Mouse (Mus musculus): ENCODE data around the gene Heg1. TPM values are rescaled to one million over a fixed set of nuclear protein-coding genes. Genes with fewer than 3 reads are reported as not detected.

Heg1 gene
- total RNA-seq, 2 experiments from 2014 or later, result 10.7 to 21.0 TPM

GRCm38 (mm10) chr16:33704289-33704688, 20.1 kb downstream of the Heg1 start:
- ATAC-seq (ENCODE audit: poor library complexity, severe bottlenecking), result no peak

- no peak for ATAC-seq (ENCODE audit: poor library complexity, severe bottlenecking)
Measured at GRCm38 (mm10) chr16:33705258-33705657, 21.1 kb downstream of the Heg1 start.

GRCm38 (mm10) chr16:33706111-33706890, 22.1 kb downstream of the Heg1 start:
- ATAC-seq (ENCODE audit: poor library complexity, severe bottlenecking), result no peak

GRCm38 (mm10) chr16:33708031-33708430, 23.9 kb downstream of the Heg1 start:
- no peak for ATAC-seq (ENCODE audit: poor library complexity, severe bottlenecking)

GRCm38 (mm10) chr16:33708585-33709397, 24.6 kb downstream of the Heg1 start:
- ATAC-seq (ENCODE audit: poor library complexity, severe bottlenecking), result no peak

GRCm38 (mm10) chr16:33714271-33714670, 30.1 kb downstream of the Heg1 start:
- peak; percentile 90 for ATAC-seq (ENCODE audit: poor library complexity, severe bottlenecking)

- no peak for ATAC-seq (ENCODE audit: poor library complexity, severe bottlenecking)
Measured at GRCm38 (mm10) chr16:33723241-33723640, 39.1 kb downstream of the Heg1 start.

GRCm38 (mm10) chr16:33723983-33724382, 39.8 kb downstream of the Heg1 start:
- no peak for ATAC-seq (ENCODE audit: poor library complexity, severe bottlenecking)

- ATAC-seq (ENCODE audit: poor library complexity, severe bottlenecking), result no peak
Measured at GRCm38 (mm10) chr16:33726261-33726660, 42.1 kb downstream of the Heg1 start.

- ATAC-seq (ENCODE audit: poor library complexity, severe bottlenecking), result no peak
Measured at GRCm38 (mm10) chr16:33726892-33727291, 42.7 kb downstream of the Heg1 start.

GRCm38 (mm10) chr16:33728427-33728826, 44.3 kb downstream of the Heg1 start:
- ATAC-seq (ENCODE audit: poor library complexity, severe bottlenecking), result no peak

- no peak for ATAC-seq (ENCODE audit: poor library complexity, severe bottlenecking)
Measured at GRCm38 (mm10) chr16:33731291-33731690, 47.1 kb downstream of the Heg1 start.

GRCm38 (mm10) chr16:33732237-33732749, 48.1 kb downstream of the Heg1 start:
- ATAC-seq (ENCODE audit: poor library complexity, severe bottlenecking), result peak; percentile 58

GRCm38 (mm10) chr16:33732846-33733580, 48.8 kb downstream of the Heg1 start:
- ATAC-seq (ENCODE audit: poor library complexity, severe bottlenecking), result no peak

- ATAC-seq (ENCODE audit: poor library complexity, severe bottlenecking), result peak; percentile 31; the same call in 1 of the 2 replicates
Measured at GRCm38 (mm10) chr16:33733864-33734263, 49.7 kb downstream of the Heg1 start.

GRCm38 (mm10) chr16:33734545-33734944, 50.4 kb downstream of the Heg1 start:
- no peak for ATAC-seq (ENCODE audit: poor library complexity, severe bottlenecking)

GRCm38 (mm10) chr16:33735238-33735637, 51.1 kb downstream of the Heg1 start:
- ATAC-seq (ENCODE audit: poor library complexity, severe bottlenecking), result no peak

- no peak for ATAC-seq (ENCODE audit: poor library complexity, severe bottlenecking)
Measured at GRCm38 (mm10) chr16:33735791-33736190, 51.6 kb downstream of the Heg1 start.

GRCm38 (mm10) chr16:33736746-33737145, 52.6 kb downstream of the Heg1 start:
- no peak for ATAC-seq (ENCODE audit: poor library complexity, severe bottlenecking)

GRCm38 (mm10) chr16:33738949-33739719, 55.0 kb downstream of the Heg1 start:
- no peak for ATAC-seq (ENCODE audit: poor library complexity, severe bottlenecking)
